Mouse (Mus musculus) adrenal gland, adult 18-20 months (tissue): Measurements from ENCODE around the gene Srsf3. TPM values are rescaled to one million over a fixed set of nuclear protein-coding genes. Genes with fewer than 3 reads are reported as not detected.
"Not testable (repeated sequence)": the region's sequence is repeated elsewhere in the genome, so short reads cannot be mapped to it uniquely, and the experiment has no call there.

Experiments
- DNase-seq, 2 experiments: peaks; one replicate each; pipeline ENCODE4 v3.0.0; 2021 to 2022; ENCODE audit warnings: low spot score in 2 of 2
- total RNA-seq, 2 experiments: library from RNA; stranded (reverse); gene quantifications; 1 replicate in 1 of 2; 2 replicates in 1 of 2; pipeline ENCODE4 v1.2.3; 2021

Srsf3 gene
- total RNA-seq, 2 experiments from 2014 or later: 113 to 119 TPM

GRCm38 (mm10) chr17:29062119-29063035 is 29.9 kb downstream of the Srsf3 start:
- no peak for DNase-seq

- no peak for DNase-seq
These were observed 30.9 kb downstream of the Srsf3 start for GRCm38 (mm10) chr17:29063121-29063987.

- no peak for DNase-seq
These were observed 31.5 kb downstream of the Srsf3 start for GRCm38 (mm10) chr17:29063988-29064285.

- DNase-seq: no peak
These were observed 33.0 kb downstream of the Srsf3 start for GRCm38 (mm10) chr17:29065245-29065940.

GRCm38 (mm10) chr17:29065971-29066370 is 33.5 kb downstream of the Srsf3 start:
- DNase-seq: no peak

- DNase-seq: not testable (repeated sequence)
These were observed 35.0 kb downstream of the Srsf3 start for GRCm38 (mm10) chr17:29067416-29067815.

- no peak for DNase-seq
These were observed 35.4 kb downstream of the Srsf3 start for GRCm38 (mm10) chr17:29067847-29068246.

GRCm38 (mm10) chr17:29069063-29069462 is 36.6 kb downstream of the Srsf3 start:
- DNase-seq: no peak

- DNase-seq: no peak
These were observed 39.4 kb downstream of the Srsf3 start for GRCm38 (mm10) chr17:29071820-29072219.

- no peak for DNase-seq
These were observed 40.4 kb downstream of the Srsf3 start for GRCm38 (mm10) chr17:29072701-29073307.

- no peak for DNase-seq
These were observed 40.9 kb downstream of the Srsf3 start for GRCm38 (mm10) chr17:29073313-29073712.

- DNase-seq: no peak
These were observed 41.7 kb downstream of the Srsf3 start for GRCm38 (mm10) chr17:29074085-29074484.

GRCm38 (mm10) chr17:29076235-29076634 is 43.8 kb downstream of the Srsf3 start:
- no peak for DNase-seq

GRCm38 (mm10) chr17:29077786-29078509 is 45.5 kb downstream of the Srsf3 start:
- peak in 1 of 2 experiments; percentile 42 for DNase-seq

GRCm38 (mm10) chr17:29078519-29079383 is 46.3 kb downstream of the Srsf3 start:
- DNase-seq: peak; percentile 49 to 66

GRCm38 (mm10) chr17:29080758-29081617 is 48.6 kb downstream of the Srsf3 start:
- no peak for DNase-seq

GRCm38 (mm10) chr17:29081618-29082381 is 49.4 kb downstream of the Srsf3 start:
- no peak for DNase-seq
